Mouse (Mus musculus): Measurements from ENCODE around the gene Crtam.

Crtam gene

GRCm38 (mm10) chr9:41007785-41008184 lies 3.4 kb upstream of the Crtam start:
- peak; percentile 27 for DNase-seq (ENCODE audit: low read depth, low spot score)

DNA sequence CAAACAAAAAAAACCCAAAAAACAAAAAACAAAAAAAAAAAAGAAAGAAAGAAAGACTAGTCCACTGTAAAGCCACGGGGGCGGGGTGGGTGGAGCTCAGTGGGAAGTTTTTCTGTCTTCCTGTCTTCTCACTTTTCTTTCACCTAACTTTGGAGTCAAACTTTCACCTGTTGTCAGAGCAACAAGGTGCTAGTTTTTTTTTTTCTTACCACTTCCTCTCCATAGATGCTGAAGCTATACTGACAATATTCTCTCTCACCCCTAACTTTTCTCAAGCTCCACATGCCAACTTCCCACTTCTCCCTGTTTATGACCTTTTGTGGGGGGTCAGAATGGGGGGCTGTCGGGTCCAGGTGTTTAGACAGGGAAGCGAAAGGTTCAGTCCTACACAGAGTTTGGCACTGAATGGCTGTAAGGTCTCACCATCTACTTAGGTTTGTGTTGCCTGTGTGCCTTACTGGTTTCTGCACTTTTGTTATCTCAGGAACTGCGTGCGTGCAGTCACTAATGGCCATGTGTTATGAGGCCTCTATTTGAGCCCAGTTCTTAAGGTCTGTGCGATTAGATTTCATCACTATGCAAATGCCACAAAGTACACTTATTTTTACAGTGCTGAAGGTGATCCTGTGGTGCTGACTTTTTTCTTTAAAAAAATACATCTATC lies 7.2 kb downstream of the Crtam start:
- no peak for DNase-seq (ENCODE audit: low read depth, low spot score)

DNA sequence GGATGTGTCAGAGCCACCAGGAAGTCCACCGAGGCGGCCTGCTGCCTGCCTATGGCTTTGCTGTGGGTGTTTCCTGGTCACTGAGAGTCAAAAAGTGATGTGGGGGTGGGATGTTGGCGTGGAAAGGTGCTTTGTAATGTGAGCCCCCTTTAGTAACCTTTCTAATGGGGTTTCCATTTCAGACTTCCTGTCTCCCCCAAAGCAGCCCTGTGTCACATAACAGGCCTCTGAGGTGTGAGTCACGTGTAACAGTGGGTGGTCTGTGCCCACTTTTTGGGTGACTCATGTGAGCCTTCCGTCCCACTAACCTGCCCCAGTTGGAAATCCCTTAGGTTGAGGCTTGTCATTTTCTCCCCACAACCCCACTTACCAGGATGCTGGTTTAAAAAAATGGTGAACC lies 10.4 kb downstream of the Crtam start:
- no peak for DNase-seq (ENCODE audit: low read depth, low spot score)

DNA sequence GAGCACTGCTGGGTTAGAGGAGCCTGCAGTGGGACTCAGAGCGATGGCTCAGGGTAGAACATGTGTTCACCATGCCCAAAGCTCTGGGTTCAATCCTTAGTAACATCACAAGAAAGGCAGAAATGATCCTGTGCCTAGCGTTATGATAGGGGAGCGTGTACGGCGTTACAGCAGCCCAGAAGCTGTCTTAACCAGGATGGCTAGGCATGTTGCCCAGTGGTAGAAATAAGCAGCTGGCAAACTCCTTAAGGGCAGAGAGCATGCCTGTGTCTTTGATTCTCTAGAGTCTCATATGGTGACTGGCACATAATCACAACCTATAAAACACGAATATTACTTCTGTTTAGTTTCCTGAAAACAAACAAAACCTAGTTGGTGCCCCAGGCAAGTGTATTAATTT lies 12.9 kb downstream of the Crtam start:
- no peak for DNase-seq (ENCODE audit: low read depth, low spot score)

GRCm38 (mm10) chr9:40989940-40990588 lies 14.4 kb downstream of the Crtam start:
- peak; percentile 74 for DNase-seq (ENCODE audit: low read depth, low spot score)

DNA sequence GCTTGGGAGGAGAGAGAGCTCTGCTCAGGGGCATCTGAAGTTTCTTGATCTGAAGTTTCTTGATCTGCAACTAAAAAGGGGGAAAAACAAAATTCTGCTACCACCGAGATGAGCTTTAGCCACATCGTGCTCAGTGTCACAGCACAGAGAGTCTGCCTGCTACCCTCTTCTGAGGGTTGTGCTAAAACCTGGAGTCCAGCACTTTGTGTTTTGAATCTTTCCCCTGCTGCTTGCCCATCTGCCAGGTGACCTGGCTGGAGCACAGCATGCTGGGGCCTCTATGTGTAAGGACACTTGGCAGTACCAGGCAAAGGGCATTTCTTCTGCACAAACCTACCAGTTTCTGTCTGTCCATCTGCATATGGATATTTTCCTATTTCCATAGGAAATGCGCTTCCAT lies 20.1 kb downstream of the Crtam start:
- no peak for DNase-seq (ENCODE audit: low read depth, low spot score)

DNA sequence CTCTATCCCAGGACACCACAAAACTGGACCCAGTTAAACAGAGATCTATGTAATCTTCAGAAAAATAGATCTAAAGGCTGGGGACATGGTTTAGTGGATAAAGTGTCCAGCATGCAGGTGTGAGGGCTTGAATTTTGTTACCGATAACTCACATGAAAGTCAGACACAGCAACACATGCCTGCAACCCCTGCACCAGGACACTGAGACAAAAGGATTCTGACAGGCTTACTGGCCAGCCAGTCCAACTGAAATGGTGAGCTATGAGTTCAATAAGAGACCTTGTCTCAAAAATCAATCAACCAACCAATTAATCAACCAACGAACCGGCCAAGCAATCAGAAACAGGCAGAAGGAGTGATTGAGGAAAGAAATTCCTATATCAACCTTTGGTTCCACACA lies 20.7 kb downstream of the Crtam start:
- no peak for DNase-seq (ENCODE audit: low read depth, low spot score)

DNA sequence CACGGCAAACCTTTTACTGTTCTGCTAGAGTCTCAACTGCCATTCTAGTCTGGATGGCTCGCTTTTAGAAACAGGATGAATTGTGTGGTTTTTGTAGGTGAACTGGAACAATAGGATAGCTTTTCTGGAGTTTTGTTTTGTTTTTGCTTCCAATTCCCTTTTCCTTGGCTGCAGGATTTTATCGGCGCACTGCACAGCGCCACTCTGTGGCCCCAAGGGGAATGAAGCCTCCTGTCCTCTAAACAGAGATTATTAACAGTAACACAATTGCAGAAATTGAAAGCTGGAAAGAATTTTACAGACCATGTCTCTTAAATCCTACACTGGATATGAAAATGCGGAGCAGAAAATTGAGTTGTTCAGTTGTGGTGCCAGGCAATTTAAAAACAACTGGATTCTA lies 21.9 kb downstream of the Crtam start:
- DNase-seq (ENCODE audit: low read depth, low spot score), result peak; percentile 54

- DNase-seq (ENCODE audit: low read depth, low spot score), result no peak
Measured at GRCm38 (mm10) chr9:40974042-40974801, 30.2 kb downstream of the Crtam start.

DNA sequence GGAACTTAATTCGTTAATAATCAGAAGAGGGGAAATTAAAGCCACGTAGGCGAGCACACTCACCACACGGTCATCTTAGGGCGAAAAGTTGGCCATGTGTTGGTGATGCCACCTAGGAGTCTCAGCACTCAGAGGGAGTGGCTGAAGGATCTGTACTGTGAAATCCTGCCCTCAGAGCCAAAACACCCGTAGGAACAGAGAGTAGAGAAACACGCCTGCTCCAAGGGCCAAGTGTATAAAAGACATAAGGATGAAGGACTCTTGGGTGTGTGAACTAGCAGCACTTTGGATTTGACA lies 40.1 kb downstream of the Crtam start:
- no peak for DNase-seq (ENCODE audit: low read depth, low spot score)

DNA sequence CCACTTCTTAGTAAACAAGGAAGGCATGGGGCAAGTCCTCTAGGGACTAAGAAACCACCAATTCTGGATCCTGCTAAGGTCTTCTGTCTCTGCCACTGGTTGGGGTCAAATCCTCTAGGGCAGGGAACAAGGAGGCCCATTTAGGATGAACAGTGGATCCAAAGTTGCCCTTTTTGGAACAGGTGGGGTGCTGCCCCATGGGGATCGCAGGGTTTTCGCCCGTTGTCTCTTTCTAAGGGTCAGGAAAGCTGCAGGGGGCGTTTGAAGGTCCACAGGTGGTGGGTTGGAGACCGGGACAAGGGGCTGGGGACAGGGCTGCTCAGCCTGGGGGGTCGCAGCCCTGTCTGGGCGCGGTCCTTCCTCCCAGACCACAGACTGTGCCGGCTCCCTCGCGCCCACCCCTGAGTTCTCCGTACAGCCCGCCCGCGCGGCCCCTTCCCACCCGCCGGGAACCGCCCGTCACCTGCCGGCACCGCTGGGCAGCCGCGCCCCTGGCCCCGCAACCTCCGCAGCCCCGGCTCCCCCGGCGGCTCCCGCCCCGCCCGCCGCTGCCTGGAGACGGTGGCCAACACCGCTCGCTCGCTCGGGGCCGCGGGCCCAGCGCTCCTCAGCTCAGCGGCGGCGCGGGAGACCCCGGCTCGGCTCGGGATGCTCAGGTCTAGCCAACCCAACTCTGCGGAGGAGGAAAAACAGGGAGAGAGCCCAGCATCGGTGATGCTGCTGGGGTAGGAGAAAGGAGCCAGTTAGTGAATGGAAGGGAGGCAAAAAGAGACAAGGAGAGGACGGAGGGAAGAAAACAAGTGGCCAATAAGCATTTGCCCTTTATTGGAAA lies 40.6 kb downstream of the Crtam start, which contains the start of gene Jhy:
Gene Jhy (minus strand): TSS at position 533 of the 832 bp plus-strand sequence.
- no peak for DNase-seq (ENCODE audit: low read depth, low spot score)

- DNase-seq (ENCODE audit: low read depth, low spot score), result no peak
Measured at GRCm38 (mm10) chr9:40961401-40961800, 43.0 kb downstream of the Crtam start.

DNA sequence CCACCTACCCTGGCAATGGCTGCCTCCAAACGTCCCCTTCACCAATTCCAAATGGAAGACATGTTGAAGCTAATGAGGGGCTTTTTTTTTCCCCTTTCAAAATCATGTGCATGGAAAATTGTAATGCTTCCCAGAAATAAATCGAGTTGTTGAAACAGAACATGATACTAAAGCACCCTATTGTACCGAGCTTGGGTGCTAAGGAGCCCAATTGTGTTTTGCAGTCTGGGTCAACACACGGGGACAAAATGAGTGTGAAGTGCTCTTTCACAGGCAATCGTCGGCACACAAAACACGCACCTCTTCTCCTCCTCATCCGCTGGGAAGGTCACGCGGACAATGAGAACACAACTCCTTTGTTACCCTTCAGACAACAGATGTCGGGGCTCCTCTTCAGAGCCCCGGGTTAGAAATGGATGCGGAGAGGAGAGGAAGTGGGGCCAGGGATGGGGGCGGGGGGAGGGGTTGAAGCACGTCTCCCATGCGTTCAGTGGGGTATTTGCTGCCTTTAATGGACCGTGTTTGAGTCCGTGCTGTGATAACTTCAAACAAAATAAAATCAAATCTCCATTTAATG lies 55.3 kb downstream of the Crtam start:
- peak; percentile 68 for DNase-seq (ENCODE audit: low read depth, low spot score)

- DNase-seq (ENCODE audit: low read depth, low spot score), result no peak
Measured at GRCm38 (mm10) chr9:40948473-40948872, 56.0 kb downstream of the Crtam start.

GRCm38 (mm10) chr9:40947131-40947530 lies 57.3 kb downstream of the Crtam start:
- DNase-seq (ENCODE audit: low read depth, low spot score), result no peak

DNA sequence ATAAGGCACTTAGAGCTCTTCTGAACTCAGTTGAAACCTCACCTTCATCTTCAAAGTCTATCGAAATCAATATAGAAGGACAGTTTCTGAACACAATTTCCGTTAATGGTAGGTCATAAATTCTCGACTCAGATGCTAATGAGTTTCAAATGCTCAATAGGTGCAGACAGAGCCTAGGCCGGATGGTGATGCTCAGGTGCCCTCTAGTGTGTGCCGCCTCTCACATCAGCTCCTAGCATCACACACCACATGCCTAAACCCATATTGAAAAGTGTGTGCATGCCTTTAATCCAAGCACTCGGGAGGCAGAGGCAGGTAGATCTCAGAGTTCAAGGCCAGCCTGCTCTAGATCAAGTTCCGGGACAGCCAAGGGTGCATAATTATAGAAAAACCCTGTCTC lies 67.0 kb downstream of the Crtam start:
- DNase-seq (ENCODE audit: low read depth, low spot score), result no peak

GRCm38 (mm10) chr9:40933323-40933722 lies 71.1 kb downstream of the Crtam start:
- DNase-seq (ENCODE audit: low read depth, low spot score), result no peak

DNA sequence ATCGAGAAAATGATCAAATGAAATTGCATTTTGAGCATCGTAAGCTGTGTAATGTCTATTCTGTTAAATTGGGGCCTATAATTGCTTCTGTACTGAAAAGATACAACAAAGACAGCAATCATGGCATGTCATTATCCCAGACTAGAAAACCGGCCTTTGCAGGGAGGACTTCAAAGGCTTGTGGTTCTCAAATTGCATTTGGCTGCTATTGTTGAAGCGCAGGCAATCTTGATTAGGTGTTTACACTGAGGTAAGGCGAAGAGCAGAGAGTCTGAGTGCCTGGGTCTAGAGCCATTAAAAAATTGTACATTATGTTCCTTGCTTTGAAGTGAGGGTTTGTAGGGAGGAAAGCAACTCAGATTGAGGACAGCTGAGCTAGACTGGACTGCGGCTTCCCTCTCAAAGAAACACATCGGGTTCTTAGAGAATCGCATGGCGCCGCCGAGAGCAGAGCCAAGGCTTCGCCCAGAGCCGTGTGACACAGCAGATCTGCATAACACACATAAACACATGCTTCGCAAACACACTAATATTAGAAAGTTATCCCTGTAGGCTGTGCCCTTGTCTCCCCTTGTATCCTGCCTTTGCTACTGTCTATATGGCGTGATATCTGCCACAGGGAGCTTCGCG lies 77.0 kb downstream of the Crtam start:
- DNase-seq (ENCODE audit: low read depth, low spot score), result no peak
